Mouse (Mus musculus): Measurements from ENCODE around the gene Zcchc4.

- TF ChIP-seq CTCF (IDR thresholded peaks at IDR 0.05 in 2 of 3, conservative IDR thresholded peaks at IDR 0.05 in 1 of 3; ENCODE audit: control insufficient read depth in 1 of 3, insufficient read depth in 1 of 3, low read depth in 2 of 3, low read length in 3 of 3, poor library complexity in 1 of 3, severe bottlenecking in 1 of 3) (no peak), EP300 (IDR thresholded peaks at IDR 0.05; ENCODE audit: low read depth in 1 of 2, low read length in 2 of 2) (no peak), HCFC1 (IDR thresholded peaks at IDR 0.05; ENCODE audit: low read depth, low read length) (no peak), POLR2A (IDR thresholded peaks at IDR 0.05; ENCODE audit: control insufficient read depth in 1 of 2, insufficient read depth in 1 of 2, low read depth in 1 of 2, low read length in 2 of 2, poor library complexity in 1 of 2) (no peak), BHLHE40 (IDR thresholded peaks at IDR 0.05; ENCODE audit: borderline replicate concordance, low read depth, low read length) (no peak), JUND (IDR thresholded peaks at IDR 0.05; ENCODE audit: low read depth, low read length) (no peak), GABPA (IDR thresholded peaks at IDR 0.05; ENCODE audit: low read depth, low read length) (no peak), USF1 (IDR thresholded peaks at IDR 0.05; ENCODE audit: low read depth, low read length) (no peak), ZKSCAN1 (IDR thresholded peaks at IDR 0.05; ENCODE audit: low read depth, low read length) (no peak), KAT2A (conservative IDR thresholded peaks at IDR 0.05; ENCODE audit: low read depth, low read length) (no peak)
Measured at GRCm38 (mm10) chr5:52866361-52867155, 91.3 kb downstream of the Zcchc4 start.

Data from MEL (cell line).